Mouse (Mus musculus): ENCODE data around the gene Styk1. TPM values are rescaled to one million over a fixed set of nuclear protein-coding genes. Genes with fewer than 3 reads are reported as not detected.

Styk1 gene
- 19.3 and 22.0 TPM in 2 replicates for polyA plus RNA-seq (2012; rRNA removed; ENCODE audit: low replicate concordance)

GRCm38 (mm10) chr6:131353352-131353919 lies at the start of gene Styk1:
TSS of gene Styk1 (minus strand) at chr6:131353597.

DNA sequence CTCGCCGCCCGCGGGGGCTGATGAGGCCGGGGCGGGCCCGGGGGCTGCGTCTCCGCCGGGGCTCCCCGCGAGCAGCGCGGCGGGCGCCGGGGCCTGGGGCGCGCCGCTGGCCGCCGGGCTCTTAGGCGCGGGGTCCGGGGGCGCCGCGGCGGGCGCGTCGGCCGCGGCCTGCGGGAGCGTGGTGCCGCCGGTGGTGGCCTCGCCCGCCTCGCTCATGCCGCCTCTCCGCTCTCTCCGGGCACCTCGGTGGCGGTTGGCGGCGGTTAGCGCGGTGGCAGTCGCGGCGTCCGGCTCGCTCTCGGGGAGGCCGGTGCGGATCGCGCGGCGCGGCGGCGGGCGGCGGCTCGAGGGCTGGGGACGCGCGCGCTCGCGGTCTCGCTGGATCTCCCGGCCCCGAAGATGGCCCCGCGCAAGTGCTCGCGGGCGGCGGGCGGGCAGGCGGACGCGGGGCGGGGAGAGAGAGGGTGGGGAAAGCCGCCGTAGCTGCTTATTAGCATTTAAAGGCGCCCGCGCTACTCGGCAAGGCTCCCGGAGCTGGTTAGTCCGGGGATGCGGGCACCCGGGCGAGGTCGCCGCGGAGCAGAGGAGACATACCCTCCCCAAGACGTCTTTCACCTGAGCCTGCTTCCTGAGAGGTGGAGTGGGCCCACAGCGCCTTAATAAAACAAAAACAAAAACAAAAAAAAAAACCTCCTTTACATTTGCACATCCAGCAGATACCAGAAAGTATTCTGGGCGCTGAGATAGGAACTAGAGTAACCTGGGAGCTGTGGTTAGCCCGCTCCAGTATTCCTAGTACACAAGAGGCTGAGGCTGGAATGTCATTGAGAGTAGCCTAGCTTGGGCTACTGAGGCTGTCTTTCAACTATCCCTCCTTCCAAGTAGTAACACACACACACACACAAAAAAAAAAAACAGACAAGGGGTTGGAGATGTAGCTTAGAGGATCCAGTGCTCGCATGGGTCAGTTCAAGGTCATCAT lies 34.9 kb upstream of the Styk1 start, which contains the start of gene Ybx3:
Gene Ybx3 (minus strand): TSS at position 437 of the 982 bp plus-strand sequence.

GRCm38 (mm10) chr6:131292991-131293788 lies 60.2 kb downstream of the Styk1 start, which contains the start of gene Magohb:
TSS of gene Magohb (minus strand) at chr6:131293244.

Other genes with a start within 250 kb of the Styk1 start
- gene Klra2, start 106.2 kb downstream of the Styk1 start, polyA plus RNA-seq (2012; rRNA removed; ENCODE audit: low replicate concordance) = 0.11 and 0.14 TPM in 2 replicates
- gene Magohb, start 60.4 kb downstream of the Styk1 start, polyA plus RNA-seq (2012; rRNA removed; ENCODE audit: low replicate concordance) = 0.30 TPM in 1 of 2 replicates, not detected in the other
- gene Ybx3, start 34.9 kb upstream of the Styk1 start, polyA plus RNA-seq (2012; rRNA removed; ENCODE audit: low replicate concordance) = 72.3 and 101 TPM in 2 replicates
- not detected in 2 replicates for gene 5430401F13Rik, start 132.8 kb upstream of the Styk1 start, polyA plus RNA-seq (2012; rRNA removed; ENCODE audit: low replicate concordance)
- not detected in 2 replicates for gene Gm6619, start 132.8 kb upstream of the Styk1 start, polyA plus RNA-seq (2012; rRNA removed; ENCODE audit: low replicate concordance)

All from duodenum, adult 2 months (tissue).